Mouse (Mus musculus): ENCODE results near the gene Agap1. TPM values are rescaled to one million over a fixed set of nuclear protein-coding genes. Genes with fewer than 3 reads are reported as not detected.
"Not testable (repeated sequence)": the region's sequence is repeated elsewhere in the genome, so short reads cannot be mapped to it uniquely, and the experiment has no call there.

Gene Agap1
- polyA plus RNA-seq, 1 experiment: 4.3 TPM

DNA sequence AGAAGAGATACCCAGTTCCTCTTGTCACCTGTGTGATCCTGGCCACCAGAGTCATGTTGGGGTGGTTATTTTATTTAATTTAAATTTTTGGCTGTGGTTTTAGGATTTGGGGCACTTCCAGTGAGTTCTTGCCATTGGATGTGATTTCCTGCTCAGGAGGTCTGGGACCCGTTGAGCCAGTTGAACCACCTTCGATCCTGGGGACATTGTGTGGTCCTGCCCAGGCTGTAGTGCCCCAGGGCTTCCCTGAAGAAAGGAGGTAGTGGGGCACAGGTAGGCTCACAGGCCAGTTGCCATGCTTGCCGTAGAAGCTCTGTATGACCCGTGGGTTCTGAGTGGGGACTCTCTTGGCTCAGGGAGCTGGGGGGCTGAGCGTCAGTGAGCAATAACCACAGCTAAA is 38.6 kb downstream of the Agap1 start:
- Histone ChIP-seq H3K36me3 (ENCODE audit: control insufficient read depth, insufficient read depth, low read length) (no peaks in the 10 kb centered on the region), H3K27ac (ENCODE audit: control insufficient read depth, insufficient read depth, low read length) (no peak overlapping the region), H3K4me1 (replicated peaks; ENCODE audit: control insufficient read depth, insufficient read depth, low read length) (no peaks in the 10 kb centered on the region), H3K4me3 (ENCODE audit: control insufficient read depth, insufficient read depth, low read length) (no peak overlapping the region), H3K27me3 (ENCODE audit: control insufficient read depth, insufficient read depth, low read length) (no peaks in the 10 kb centered on the region)
- WGBS: 93% methylated on average over 5 of the region's 5 CpGs
- TF ChIP-seq CTCF (IDR thresholded peaks at IDR 0.05; ENCODE audit: borderline replicate concordance, control insufficient read depth, extremely low read depth, insufficient read depth, low read length, poor library complexity): no peak
- TF ChIP-seq POLR2A (IDR thresholded peaks at IDR 0.05; ENCODE audit: control insufficient read depth, extremely low read depth, insufficient read depth, low read length, poor library complexity): no peak
- no peak for DNase-seq

DNA sequence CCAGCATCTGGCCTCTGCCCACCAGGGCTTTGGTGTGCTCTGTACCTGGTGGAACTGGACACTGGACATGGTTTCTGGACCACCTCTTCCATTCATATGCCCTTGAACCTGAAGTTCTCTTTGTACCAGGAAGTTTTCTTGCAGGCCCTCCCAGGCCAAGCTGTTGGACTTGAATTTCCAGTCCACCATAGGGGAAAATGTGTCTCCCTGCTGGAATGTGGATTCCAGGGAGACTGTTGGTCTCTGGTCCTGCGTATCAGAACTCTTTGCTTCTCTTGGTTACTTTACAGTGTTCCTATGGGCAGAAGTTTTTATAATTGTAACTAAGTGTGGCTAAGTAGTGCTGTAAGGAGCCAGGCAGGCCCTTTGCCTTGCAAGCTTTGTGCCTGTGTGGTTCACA is 40.2 kb downstream of the Agap1 start:
- DNase-seq: no peak
- Histone ChIP-seq H3K4me1 (replicated peaks; ENCODE audit: control insufficient read depth, insufficient read depth, low read length) (no peaks in the 10 kb centered on the region), H3K4me3 (ENCODE audit: control insufficient read depth, insufficient read depth, low read length) (no peak overlapping the region), H3K27me3 (ENCODE audit: control insufficient read depth, insufficient read depth, low read length) (no peaks in the 10 kb centered on the region), H3K36me3 (ENCODE audit: control insufficient read depth, insufficient read depth, low read length) (no peaks in the 10 kb centered on the region), H3K27ac (ENCODE audit: control insufficient read depth, insufficient read depth, low read length) (no peak overlapping the region)
- TF ChIP-seq POLR2A (IDR thresholded peaks at IDR 0.05; ENCODE audit: control insufficient read depth, extremely low read depth, insufficient read depth, low read length, poor library complexity): no peak
- no peak for TF ChIP-seq CTCF (IDR thresholded peaks at IDR 0.05; ENCODE audit: borderline replicate concordance, control insufficient read depth, extremely low read depth, insufficient read depth, low read length, poor library complexity)
- WGBS: 97% methylated on average over 1 of the region's 1 CpGs

DNA sequence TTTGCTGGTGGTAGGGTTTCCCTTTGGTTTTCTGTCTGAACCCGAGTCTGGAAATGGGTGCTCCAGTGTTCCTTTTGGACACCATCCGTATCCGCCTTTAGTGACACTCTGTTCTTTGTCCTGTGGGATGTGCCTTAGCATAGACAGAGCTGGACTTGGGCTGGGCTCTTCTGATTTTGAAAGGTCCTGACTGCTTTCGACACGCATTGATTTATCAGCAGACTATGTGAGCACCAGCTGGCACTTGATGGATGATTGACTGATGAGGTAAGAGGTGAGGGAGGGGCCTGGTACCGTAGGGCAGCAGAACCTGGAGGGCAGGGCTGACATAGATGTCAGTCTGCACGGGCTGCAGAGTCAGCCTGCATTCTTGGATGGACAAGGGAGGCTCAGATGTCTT is 41.6 kb downstream of the Agap1 start:
- no peak for TF ChIP-seq CTCF (IDR thresholded peaks at IDR 0.05; ENCODE audit: borderline replicate concordance, control insufficient read depth, extremely low read depth, insufficient read depth, low read length, poor library complexity)
- TF ChIP-seq POLR2A (IDR thresholded peaks at IDR 0.05; ENCODE audit: control insufficient read depth, extremely low read depth, insufficient read depth, low read length, poor library complexity): no peak
- no peak overlapping the region for H3K4me3 ChIP-seq (ENCODE audit: control insufficient read depth, insufficient read depth, low read length)
- 93% methylated on average over 7 of the region's 7 CpGs for WGBS
- H3K27me3 ChIP-seq (ENCODE audit: control insufficient read depth, insufficient read depth, low read length): no peaks in the 10 kb centered on the region
- H3K27ac ChIP-seq (ENCODE audit: control insufficient read depth, insufficient read depth, low read length): no peak overlapping the region
- DNase-seq: no peak
- H3K4me1 ChIP-seq (replicated peaks; ENCODE audit: control insufficient read depth, insufficient read depth, low read length): no peaks in the 10 kb centered on the region
- no peaks in the 10 kb centered on the region for H3K36me3 ChIP-seq (ENCODE audit: control insufficient read depth, insufficient read depth, low read length)

DNA sequence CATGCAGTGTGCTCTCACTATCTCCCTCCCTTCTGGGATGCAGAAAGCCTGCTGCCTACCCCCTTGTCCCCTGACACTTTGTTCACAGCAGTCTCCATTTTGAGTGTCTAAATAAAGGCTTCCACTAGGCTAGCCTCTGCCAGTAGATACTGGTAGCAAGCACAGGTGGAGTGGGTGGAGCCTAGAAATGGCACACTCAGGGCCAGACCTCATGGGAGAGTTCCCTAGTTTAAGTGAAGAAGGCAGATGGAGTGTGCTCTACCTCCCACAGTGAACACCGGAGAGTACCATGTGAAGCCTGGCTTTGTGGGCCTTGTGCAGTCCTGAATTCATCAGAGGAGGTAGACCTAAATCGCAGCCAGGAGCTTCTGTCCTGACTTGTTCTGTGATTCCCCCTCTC is 46.3 kb downstream of the Agap1 start:
- 90% methylated on average over 2 of the region's 2 CpGs for WGBS
- H3K27me3 ChIP-seq (ENCODE audit: control insufficient read depth, insufficient read depth, low read length): no peaks in the 10 kb centered on the region
- TF ChIP-seq POLR2A (IDR thresholded peaks at IDR 0.05; ENCODE audit: control insufficient read depth, extremely low read depth, insufficient read depth, low read length, poor library complexity): no peak
- TF ChIP-seq CTCF (IDR thresholded peaks at IDR 0.05; ENCODE audit: borderline replicate concordance, control insufficient read depth, extremely low read depth, insufficient read depth, low read length, poor library complexity): no peak
- H3K4me1 ChIP-seq (replicated peaks; ENCODE audit: control insufficient read depth, insufficient read depth, low read length): no peaks in the 10 kb centered on the region
- no peaks in the 10 kb centered on the region for H3K36me3 ChIP-seq (ENCODE audit: control insufficient read depth, insufficient read depth, low read length)
- no peak for DNase-seq
- no peak overlapping the region for H3K4me3 ChIP-seq (ENCODE audit: control insufficient read depth, insufficient read depth, low read length)
- H3K27ac ChIP-seq (ENCODE audit: control insufficient read depth, insufficient read depth, low read length): no peak overlapping the region

DNA sequence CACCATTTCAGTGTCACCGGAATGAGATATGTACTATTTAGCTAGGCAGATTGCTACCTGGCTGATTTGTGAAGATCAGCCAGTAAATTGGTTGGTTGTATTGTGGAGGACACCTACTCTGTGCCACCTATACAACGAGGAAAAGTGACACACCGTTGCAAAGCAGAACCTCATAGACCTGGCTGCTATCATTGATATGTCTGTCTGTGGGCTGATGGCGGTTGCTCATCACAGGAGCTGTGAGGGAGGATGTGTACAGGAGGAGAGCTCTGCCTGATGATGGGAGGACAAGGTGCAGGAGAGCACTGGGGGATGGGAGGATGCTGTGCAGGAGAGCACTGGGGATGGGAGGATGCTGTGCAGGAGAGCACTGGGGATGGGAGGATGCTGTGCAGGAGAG is 46.7 kb downstream of the Agap1 start:
- no peak for DNase-seq
- Histone ChIP-seq H3K4me1 (replicated peaks; ENCODE audit: control insufficient read depth, insufficient read depth, low read length) (no peaks in the 10 kb centered on the region), H3K27me3 (ENCODE audit: control insufficient read depth, insufficient read depth, low read length) (no peaks in the 10 kb centered on the region), H3K27ac (ENCODE audit: control insufficient read depth, insufficient read depth, low read length) (no peak overlapping the region), H3K36me3 (ENCODE audit: control insufficient read depth, insufficient read depth, low read length) (no peaks in the 10 kb centered on the region), H3K4me3 (ENCODE audit: control insufficient read depth, insufficient read depth, low read length) (no peak overlapping the region)
- TF ChIP-seq POLR2A (IDR thresholded peaks at IDR 0.05; ENCODE audit: control insufficient read depth, extremely low read depth, insufficient read depth, low read length, poor library complexity) (no peak), CTCF (IDR thresholded peaks at IDR 0.05; ENCODE audit: borderline replicate concordance, control insufficient read depth, extremely low read depth, insufficient read depth, low read length, poor library complexity) (no peak)
- 93% methylated on average over 4 of the region's 4 CpGs for WGBS

DNA sequence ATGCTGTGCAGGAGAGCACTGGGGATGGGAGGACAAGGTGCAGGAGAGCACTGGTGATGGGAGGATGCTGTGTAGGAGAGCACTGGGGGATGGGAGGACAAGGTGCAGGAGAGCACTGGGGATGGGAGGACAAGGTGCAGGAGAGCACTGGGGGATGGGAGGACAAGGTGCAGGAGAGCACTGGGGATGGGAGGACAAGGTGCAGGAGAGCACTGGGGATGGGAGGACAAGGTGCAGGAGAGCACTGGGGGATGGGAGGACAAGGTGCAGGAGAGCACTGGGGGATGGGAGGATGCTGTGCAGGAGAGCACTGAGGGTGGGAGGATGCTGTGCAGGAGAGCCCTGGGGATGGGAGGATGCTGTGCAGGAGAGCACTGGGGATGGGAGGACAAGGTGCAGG is 47.3 kb downstream of the Agap1 start:
- H3K27ac ChIP-seq (ENCODE audit: control insufficient read depth, insufficient read depth, low read length); H3K36me3 ChIP-seq (ENCODE audit: control insufficient read depth, insufficient read depth, low read length); H3K27me3 ChIP-seq (ENCODE audit: control insufficient read depth, insufficient read depth, low read length); H3K4me3 ChIP-seq (ENCODE audit: control insufficient read depth, insufficient read depth, low read length); DNase-seq; H3K4me1 ChIP-seq (replicated peaks; ENCODE audit: control insufficient read depth, insufficient read depth, low read length): not testable (repeated sequence)

DNA sequence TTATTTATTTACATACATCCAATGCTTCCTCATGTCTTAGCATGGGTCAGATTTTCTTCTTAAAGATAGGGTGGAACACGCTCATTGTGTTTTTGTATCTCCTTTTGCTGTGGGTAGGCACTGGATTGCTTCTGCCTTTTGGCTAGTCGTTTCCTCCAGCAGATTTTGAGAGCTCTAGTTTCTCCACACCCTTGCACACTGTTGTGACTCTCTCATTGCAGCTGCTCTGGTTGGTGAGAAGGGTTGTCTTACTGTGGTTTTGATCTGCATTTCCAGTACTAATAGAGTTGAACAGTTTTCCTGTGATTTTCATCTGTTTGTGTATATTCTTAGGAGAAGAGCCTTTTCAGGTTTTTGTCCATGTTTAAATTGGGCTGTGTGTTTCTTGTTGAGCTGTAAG is 54.6 kb downstream of the Agap1 start:
- WGBS: 61% methylated on average over 2 of the region's 2 CpGs
- TF ChIP-seq CTCF (IDR thresholded peaks at IDR 0.05; ENCODE audit: borderline replicate concordance, control insufficient read depth, extremely low read depth, insufficient read depth, low read length, poor library complexity) (no peak), POLR2A (IDR thresholded peaks at IDR 0.05; ENCODE audit: control insufficient read depth, extremely low read depth, insufficient read depth, low read length, poor library complexity) (no peak)

More for the DNA sequence above, 54.6 kb downstream of the Agap1 start:
- no peak overlapping the region for H3K4me3 ChIP-seq (ENCODE audit: control insufficient read depth, insufficient read depth, low read length)
- H3K27ac ChIP-seq (ENCODE audit: control insufficient read depth, insufficient read depth, low read length): no peak overlapping the region
- H3K36me3 ChIP-seq (ENCODE audit: control insufficient read depth, insufficient read depth, low read length): no peaks in the 10 kb centered on the region
- no peaks in the 10 kb centered on the region for H3K4me1 ChIP-seq (replicated peaks; ENCODE audit: control insufficient read depth, insufficient read depth, low read length)
- H3K27me3 ChIP-seq (ENCODE audit: control insufficient read depth, insufficient read depth, low read length): no peaks in the 10 kb centered on the region
- DNase-seq: no peak

Measured in thymus, adult 2 months (tissue).